Mouse (Mus musculus) ES-E14 (cell line): Measurements from ENCODE around the gene Ppm1g.

Experiments used
- HCFC1 ChIP-seq: IDR thresholded peaks from 2 replicates; pipeline ENCODE4 v1.6.1; 2012; ENCODE audit warnings: low read length, inconsistent platforms, borderline replicate concordance; ENCODE audit not compliant: insufficient read depth
- MAFK ChIP-seq: IDR thresholded peaks from 2 replicates; pipeline ENCODE4 v1.6.1; 2014; ENCODE audit warnings: mild to moderate bottlenecking, low read depth, low read length, inconsistent platforms; ENCODE audit not compliant: insufficient read depth
- ZC3H11A ChIP-seq: IDR thresholded peaks from 2 replicates; pipeline ENCODE4 v1.6.1; 2012; ENCODE audit warnings: low read depth, mild to moderate bottlenecking, inconsistent platforms, low read length, borderline replicate concordance
- ZNF384 ChIP-seq: IDR thresholded peaks from 2 replicates; pipeline ENCODE4 v1.6.1; 2012; ENCODE audit warnings: low read depth, low read length, inconsistent platforms

DNA sequence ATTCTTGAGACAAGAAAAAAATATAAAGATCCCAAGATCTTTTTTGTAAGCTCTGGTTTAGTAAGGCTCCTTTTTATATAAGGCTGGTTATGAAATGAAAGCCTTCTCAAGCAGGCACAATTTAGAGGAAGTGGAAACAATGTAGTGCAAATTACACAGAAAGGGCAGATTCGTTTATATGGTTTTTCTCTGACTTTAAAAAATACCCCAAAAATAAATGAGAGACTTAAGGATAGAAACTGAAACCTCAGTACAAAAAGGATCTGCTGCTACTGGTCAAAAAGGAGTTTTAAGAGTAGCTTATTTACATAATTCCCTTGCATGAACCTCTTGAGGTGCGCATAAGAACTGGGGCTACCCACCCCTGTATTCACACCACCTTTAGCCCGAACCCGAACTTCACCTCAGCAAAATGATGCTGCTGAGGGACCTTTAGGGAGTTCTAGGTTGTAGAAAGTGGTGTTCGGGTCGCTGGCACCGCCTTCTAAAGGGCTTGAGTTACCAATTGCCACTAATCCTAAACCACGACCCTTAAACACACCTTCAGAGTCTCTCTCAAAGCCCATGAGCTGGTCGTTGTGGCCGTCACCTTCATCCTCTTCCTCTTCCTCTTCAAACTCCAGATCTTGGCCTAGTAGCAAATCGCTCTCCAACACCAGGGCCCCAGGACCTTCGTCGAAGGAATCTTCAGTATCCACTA lies 19.3 kb downstream of the Ppm1g start:
- no peak for TF ChIP-seq MAFK
- TF ChIP-seq ZC3H11A, result no peak
- no peak for TF ChIP-seq HCFC1
- TF ChIP-seq ZNF384, result no peak
